Mouse (Mus musculus): Measurements from ENCODE around the gene Gab2.

DNA sequence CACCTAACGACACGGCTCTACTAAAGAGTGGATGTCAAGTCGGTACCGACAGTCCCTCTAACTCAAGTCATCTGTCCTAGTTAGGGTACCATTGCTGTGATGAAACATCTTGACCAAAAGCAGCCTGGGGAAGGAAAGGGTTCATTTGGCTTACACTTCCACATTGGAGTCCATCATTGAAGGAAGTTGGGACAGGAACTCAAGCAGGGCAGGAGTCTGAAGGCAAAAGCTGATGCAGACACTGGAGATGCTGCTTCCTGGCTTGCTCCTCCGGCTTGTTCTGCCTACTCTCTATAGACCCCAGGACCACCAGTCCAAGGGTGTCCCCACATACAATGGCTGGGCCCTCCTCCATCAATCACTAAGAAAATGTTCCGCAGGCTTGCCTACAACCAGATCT lies 234.3 kb downstream of the Gab2 start:
- TF ChIP-seq CTCF (IDR thresholded peaks at IDR 0.05; ENCODE audit: borderline replicate concordance, control insufficient read depth, extremely low read depth, insufficient read depth, low read length, poor library complexity) = no peak
- no peak for TF ChIP-seq POLR2A (IDR thresholded peaks at IDR 0.05; ENCODE audit: control insufficient read depth, extremely low read depth, insufficient read depth, low read length, poor library complexity)
